Mouse (Mus musculus) embryo, embryonic 11.5 days (tissue): ENCODE data around the gene AC109138.7.

Experiments
- DNase-seq: peaks from one replicate; pipeline ENCODE4 v3.0.0-alpha.2; 2012; ENCODE audit warnings: low read depth, low spot score

AC109138.7 gene

DNA sequence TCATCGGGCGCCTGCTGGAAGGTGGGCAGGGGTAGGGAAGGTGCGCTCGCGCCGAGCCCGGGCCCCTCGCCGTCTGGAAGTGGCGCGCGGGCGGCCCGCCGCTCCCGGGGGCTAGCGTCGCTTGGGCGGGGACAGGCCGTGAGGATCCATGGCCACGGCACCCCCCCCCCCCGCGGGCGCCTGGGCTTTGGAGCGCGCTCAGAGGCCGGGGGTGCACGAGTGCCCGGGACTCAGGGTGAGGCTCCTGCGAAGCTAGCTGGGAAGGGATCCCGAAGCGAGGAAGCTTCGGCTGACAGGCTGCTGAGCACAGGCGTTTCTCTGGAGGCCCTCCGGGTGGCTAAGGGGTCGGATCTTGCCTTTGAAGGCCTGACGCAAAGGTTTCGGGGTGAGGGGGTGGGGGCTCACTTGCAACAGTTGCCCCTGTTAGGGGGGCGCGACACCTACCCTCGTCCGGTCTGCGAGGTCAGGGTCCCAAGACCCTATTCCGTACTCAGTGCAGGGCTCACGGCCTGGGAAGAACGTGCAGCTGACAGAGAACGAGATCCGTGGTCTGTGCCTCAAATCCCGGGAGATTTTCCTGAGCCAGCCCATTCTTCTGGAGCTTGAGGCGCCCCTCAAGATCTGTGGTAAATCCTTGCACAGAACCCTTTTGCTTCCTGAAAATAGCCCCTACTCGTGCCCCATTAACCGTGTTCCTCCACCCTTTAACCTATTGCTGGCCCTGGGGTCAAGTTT lies 21.7 kb upstream of the AC109138.7 start:
- no peak for DNase-seq

DNA sequence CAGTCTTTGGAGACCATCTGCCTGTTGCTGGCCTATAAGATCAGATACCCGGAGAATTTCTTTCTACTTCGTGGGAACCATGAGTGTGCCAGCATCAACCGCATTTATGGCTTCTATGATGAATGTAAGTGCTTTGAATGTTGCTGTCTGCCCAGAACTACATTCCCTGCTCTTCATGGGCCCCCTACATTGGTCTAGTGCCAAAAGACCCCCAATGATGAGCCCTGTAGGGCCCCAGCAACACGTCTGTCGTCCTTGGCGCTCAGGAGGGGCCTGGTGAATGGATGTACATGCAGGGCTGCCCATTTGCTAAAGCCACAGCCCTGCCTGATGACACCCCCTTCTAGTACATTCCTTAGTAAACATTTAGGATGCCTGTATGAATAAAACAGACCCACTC lies 21.0 kb upstream of the AC109138.7 start:
- DNase-seq: no peak

DNA sequence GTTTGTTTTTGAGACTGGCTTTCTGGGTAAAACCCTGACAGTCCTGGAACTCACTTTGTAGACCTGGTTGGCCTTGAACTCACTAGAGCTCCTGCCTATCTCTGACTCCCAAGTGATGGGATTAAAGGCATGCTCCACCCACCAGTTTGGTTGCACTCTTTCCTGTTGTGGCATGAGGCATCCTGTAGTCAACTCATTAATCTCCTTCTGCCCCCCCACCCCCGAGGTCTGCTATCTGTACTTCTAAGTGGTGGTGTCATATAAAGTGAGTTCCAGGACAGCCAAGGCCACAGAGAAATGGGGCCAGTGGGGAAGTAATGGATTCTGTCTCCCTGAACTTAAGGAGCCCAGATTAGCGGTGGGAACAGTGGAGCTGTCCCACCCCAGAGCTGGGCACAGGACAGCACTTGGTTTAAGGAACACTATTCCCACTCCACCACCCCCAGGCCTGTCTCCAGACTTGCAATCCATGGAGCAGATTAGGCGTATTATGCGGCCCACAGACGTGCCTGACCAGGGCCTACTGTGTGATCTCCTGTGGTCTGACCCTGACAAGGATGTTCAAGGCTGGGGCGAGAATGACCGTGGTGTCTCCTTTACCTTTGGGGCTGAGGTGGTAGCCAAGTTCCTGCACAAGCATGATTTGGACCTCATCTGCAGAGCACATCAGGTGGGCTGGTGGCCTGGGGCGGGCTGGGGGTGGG lies 20.0 kb upstream of the AC109138.7 start:
- no peak for DNase-seq

- no peak for DNase-seq
These were observed 19.1 kb upstream of the AC109138.7 start for GRCm38 (mm10) chr19:4194776-4195650.

DNA sequence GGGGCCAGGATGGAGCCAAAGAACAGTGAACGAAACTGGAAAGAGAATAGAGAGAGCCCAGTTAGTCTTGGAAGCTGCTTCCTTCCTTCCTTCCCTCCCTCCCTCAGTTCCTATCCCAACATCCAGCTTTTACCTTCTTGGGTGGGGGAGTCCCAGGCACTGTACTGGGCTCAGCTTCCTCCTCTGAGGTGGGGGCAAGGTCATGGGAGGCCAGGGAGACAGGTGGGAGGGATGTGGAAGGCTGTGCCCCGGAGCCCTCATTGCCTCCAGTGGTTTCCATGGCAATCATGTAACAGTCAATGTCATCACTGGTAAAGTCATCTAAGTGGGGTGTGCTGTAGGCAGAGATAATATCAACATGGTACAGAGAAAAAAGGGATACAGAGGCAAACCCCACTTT lies 18.1 kb upstream of the AC109138.7 start:
- DNase-seq: no peak

- no peak for DNase-seq
These were observed 17.6 kb upstream of the AC109138.7 start for GRCm38 (mm10) chr19:4196548-4196947.

DNA sequence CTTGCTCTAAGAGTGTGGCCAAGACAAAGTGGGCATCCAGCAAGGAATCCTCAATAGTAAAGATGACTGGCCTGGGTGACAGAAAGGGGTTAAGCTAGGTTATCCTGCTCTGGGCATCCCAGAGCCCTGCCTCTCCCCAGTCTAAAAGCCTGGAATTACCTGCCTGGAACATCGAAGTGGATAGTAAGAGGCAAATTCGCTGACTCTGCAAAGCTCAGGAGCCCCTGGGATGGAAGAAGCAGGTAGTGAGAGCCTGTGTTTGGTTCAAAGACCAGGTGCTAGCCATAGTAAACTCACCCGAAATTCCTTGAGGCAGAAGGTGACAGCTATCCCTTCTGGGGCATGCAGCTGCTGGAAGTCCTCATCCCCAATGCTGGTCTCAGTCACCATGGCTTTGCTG lies 17.0 kb upstream of the AC109138.7 start:
- DNase-seq: no peak

- peak; percentile 98 for DNase-seq
These were observed 12.8 kb upstream of the AC109138.7 start, which contains the start of gene Rad9a for GRCm38 (mm10) chr19:4201291-4201909. Rad9a (minus strand) TSS chr19:4201662.

DNA sequence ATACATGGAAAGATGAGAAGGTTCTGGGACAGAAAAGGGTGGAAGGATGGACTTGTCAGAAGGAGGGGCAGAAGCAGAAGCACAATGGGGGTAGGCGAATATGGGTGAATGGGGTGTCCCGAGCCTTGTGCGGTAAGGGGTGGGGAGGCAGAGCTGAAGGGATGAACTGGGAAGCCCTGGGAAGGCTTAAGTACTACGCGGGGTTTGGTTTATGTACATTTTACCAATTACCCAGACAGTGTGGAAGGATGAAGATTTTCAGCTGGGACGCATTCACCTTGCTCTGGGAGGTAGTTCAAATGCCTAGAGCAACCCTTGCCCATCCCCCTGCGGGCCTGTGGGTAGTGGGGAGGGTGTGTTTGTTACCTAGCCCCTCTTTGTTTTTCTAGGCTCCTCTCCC lies 12.0 kb upstream of the AC109138.7 start:
- DNase-seq: no peak

- DNase-seq: no peak
These were observed 11.0 kb upstream of the AC109138.7 start for GRCm38 (mm10) chr19:4203148-4203547.

DNA sequence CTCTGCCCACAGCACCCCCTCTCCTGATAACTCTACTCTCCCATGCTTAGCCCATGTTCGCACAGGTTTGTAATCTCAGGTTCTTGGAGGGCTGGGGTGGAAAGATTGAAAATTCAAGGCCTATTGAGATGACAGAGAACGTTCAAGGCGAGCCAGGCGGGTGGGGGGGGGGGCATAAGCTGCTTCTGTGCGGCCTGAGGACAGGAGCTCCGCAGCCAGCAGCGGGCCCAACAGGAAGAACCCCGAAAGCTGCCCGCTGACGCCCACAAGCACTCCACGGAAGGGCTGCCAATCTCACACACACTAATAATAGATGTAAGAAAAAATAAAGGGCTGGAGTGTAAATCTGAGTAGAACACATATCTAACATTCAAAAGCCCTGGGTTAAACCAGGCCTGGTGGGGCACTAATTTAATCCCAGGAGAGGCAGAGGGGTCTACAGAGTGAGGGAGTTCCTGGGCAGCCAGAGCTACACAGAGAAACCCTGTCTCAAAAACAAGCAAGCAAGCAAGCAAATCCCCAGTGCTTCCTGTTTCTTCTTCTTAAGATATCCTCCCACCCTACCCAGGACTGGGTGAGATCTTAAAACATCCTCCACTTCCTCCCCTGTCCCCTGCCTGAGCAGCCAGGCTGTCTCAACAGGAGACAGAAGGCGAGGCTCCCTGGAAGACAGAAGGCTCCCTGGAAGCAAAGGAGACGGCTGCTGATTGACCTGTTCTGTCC lies 10.4 kb upstream of the AC109138.7 start:
- no peak for DNase-seq

GRCm38 (mm10) chr19:4204889-4205288 lies 9.3 kb upstream of the AC109138.7 start:
- no peak for DNase-seq

GRCm38 (mm10) chr19:4206971-4207370 lies 7.2 kb upstream of the AC109138.7 start:
- peak; percentile 66 for DNase-seq

DNA sequence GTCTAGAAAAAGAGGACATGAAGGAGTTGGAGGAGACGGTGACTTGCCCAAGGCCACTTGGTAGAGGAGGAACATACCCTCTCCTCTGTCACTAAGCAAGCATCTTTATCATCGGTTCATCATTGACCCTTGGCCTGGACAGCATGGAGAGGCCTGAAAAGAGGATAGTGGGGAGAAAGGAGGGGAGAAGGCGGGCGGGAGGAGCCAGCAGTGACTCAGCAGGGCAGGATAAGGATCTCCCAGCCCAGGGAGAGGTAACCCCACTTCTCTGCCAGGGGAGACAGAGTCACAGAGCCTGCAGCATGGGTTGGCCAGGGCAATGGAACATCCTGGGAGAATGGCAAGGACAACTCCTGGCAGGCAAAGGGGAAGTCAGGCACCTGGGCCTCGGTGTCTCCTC lies 5.6 kb upstream of the AC109138.7 start:
- DNase-seq: no peak

DNA sequence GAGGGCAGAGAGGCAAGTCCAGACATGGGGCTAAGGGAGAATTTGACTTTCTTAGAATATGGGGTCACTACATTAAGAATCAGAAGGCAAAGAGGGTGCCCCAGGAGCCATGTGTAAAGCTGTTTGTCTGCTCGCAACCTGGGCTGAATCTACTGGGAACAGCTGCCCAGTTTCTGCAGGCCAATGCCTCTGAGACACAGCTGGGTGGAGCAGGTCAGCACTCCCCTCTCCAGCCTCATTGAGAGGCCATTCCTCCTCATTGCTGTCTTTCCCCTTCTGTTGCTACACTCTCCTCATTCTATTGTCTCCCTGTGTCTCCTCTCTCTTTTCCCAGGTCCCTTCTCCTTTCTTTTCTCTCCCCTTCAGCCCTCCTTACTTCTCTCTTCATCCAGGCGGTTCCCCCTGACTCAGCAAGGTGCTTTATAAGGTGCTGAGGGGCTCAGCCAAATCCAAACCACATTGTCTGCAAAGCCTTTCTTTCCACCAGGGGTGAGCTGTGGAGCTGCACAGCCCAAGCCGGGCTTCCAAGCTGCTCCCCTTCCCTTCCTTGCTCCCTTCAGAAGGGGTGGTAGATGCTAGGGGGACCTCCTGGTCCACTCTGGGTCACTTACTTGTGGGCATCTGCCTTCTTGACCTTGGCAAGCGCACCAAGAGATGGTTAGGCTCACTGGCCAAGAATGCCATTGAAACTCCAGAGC lies 2.1 kb upstream of the AC109138.7 start:
- DNase-seq: no peak

DNA sequence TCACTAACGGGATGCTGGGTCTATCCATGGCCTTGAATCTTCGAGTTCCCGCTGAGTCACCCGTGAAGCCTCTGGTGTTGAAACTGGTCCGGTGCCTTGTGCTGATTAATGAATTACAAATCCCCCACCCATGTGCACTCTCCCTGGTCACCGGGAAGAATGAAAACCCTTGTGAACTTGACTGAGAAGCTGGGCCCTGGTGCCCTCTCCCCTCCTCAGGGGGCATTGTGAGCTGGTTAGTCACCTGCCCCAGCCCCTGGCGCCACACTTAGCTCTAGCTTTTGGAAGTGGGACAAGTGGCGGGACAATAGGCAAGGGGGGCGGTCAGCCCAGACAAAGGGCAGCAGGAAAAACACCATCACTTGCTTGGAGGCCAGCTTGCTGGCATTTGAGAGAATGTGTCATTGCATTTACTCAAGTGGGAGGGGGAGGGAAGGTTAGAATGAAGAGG lies 608 bp upstream of the AC109138.7 start:
- DNase-seq: no peak

DNA sequence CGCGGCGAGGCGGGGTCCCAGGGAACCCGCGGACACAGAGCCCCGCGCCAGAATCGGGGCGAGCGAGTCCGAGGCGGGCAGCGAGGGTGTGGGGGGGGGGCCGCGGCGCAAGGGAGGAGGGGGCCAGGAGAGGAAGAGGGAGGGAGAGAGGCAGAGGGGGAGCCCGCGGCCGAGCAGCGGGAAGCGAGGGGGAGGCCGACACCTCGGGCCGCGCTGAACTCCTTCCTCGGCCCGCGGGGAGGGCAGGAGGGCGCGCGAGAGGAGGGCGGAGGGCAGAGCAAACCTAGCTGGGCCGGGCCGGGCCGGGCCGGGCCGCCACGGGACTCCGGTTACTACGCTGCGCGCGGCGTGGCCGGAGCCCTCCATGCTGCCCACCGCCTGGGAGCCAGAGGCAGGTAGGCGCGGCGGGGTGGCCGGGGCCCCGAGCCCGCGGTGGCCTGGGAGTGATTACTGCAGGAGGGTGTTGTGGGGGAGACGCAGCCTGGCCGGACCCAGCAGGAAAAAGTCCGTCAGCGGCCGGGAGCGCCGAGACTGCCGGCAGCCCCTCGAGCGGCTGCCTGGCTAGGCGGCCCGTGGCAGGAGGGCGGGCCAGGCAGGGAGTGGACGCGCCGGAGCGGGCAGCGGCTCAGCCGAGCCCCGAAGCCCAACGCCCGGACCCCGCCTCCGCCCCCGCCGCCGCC lies 754 bp downstream of the AC109138.7 start:
- DNase-seq: no peak

GRCm38 (mm10) chr19:4215451-4215840 lies 1.3 kb downstream of the AC109138.7 start:
- no peak for DNase-seq

DNA sequence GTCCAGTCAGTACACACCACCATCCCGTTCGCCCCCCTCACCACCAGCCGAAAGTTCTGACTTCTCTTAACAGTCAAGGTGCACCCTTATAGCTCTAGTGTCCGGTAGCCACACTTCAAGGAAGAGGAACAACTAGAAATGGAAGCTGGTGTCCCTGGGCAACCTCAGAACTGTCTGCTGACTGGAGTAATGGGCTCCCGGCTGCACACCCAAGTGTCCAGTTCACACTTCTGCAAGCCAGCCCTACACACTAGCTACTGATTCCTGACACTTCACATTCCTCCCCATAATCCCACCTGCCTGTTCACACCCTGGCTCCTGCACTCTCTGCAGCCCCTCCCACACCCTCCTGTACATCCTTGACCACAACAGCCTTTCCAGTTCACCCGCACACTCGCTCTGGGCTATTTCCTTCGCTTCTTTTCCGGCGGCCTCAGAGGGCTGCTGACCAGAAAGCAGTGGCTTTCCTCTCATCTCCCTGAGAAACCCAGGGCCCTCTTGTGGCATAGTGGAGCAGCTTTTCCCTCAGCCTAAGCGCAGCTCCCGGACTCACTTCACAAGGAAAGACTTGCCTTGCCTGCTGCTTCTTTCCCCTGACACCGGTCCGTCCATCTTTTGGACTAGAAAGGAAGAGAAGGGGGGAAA lies 2.0 kb downstream of the AC109138.7 start:
- DNase-seq: no peak
